Mouse (Mus musculus): ENCODE results near the gene Plcl2.

Plcl2 gene

DNA sequence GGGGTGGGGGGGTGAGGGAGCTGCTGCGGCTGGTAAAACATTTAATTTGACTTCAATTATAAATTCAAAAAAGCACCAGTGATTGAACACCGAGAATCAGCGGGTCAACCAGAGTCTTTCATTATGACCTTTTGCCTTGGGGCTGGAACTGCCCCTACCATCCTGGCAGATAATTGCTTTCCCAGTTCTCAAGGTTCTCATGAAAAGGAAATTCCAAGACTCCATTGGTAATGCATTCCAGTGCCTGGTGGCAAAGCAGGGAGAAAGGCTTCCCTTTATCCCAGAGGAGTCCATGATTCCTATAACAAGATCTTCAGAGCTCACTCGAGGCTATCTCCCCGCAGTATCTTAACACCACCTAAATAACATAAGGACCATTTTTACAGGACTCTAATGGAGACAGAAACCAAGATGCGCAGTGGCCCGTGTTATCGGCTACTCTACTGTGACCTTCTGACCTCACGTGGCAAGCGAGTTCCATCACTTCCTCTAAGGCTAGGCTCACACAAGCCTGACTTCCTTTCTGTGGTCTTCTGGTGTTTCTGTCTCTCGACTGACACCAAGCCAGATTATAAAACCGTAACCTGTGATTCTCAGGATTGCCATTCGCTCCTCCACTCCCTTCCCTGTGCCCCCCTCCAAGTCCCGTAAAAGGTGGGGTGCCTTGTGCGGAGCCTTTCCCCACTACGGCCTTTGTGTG is 10.0 kb upstream of the Plcl2 start:
- DNase-seq (ENCODE audit: low spot score in 2 of 2): peak; percentile 30 to 46

- no peak for DNase-seq (ENCODE audit: low spot score in 2 of 2)
Observed at GRCm38 (mm10) chr17:50500806-50501205, 8.4 kb upstream of the Plcl2 start.

GRCm38 (mm10) chr17:50503075-50503474 is 6.1 kb upstream of the Plcl2 start:
- no peak for DNase-seq (ENCODE audit: low spot score in 2 of 2)

- DNase-seq (ENCODE audit: low spot score in 2 of 2): no peak
Observed at GRCm38 (mm10) chr17:50504070-50504846, 4.9 kb upstream of the Plcl2 start.

DNA sequence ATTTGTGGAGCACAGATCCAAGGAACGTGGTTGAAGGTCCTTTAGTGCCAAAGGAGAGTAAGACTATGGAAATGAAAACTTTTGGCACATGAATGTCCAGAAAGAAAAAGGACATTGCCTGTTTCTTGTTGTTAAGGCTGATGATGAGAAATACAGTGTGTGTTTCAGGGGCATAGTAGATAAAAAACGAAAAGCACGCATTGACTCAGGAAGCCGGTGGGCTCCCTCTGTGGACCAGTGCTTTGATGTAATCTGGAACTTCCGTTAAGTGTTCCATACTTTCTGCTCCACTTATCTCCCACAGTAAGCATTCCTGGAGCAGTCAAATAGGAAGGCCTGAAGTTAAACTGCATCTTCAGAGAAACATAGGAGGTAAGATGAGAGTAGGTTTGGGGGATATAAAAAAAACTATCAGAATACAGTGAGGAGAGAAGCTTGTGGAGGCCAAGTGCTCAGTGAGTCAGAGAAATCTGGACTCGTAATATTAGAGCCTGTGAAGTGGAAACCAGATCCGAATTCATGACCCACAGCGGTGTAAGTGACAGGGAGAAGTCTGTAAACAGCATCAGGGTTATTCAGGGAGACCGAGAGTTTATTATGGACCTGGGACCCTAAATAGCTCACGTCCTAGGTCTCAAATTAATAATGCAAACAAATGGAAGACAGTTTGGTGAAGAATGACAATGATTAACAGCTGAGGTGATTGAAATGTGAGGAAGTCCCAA is 3.1 kb upstream of the Plcl2 start:
- no peak for DNase-seq (ENCODE audit: low spot score in 2 of 2)

DNA sequence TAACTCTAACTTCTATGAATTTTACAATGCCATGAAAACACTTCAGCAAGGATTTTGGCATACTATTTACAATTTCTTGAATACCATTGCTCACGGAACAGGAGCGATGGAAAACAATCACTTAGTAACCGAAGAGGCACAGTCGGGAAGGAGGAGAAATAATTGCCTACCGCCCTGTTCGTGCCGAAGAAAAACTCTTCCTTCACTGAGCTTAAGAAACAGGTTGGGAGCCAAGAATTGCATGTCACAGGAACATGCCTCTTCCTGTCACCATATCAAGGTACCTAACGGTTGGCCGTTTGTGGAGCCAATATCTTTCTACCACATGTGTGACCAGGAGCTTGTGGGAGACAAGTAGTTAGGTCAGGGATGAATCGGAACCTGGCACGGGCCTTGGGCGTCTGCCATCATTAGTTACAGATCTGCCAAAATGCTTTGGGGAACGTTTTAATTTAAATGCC is 2.3 kb upstream of the Plcl2 start:
- peak; percentile 23 to 44 for DNase-seq (ENCODE audit: low spot score in 2 of 2)

DNA sequence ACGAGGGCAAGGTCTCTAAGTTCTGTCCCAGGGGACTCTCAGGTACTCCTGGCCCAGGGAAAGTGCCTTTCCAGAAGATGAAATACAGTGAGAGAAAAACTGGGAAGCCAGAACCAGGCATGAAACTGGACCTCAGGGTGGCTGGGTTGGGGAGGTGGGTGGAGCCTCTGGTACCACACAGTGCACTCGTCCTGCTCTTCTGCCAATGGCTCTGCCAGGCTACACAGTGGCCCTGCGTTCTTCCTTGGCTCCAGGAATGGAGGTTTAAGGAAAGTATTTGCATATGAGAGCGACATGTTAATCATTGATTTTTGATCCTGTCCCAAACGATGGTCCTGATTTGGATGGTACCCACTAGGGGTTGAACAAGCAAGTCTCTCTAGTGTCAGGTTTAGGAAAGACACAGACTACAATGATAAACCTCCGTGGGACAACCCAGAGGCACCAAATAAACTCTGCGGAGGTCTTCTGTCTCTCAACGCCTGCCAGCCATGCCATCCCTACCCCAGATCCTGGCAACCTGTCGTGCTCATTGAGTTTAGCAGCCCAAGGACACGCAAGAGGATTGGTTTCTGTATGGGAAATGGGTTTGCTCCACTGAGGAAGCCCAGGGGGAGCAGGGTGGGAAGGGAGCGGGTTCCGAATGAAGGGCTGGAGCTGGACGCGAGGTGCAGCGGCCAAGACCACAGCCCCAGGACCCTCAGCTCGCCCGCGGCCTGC is 988 bp upstream of the Plcl2 start:
- no peak for DNase-seq (ENCODE audit: low spot score in 2 of 2)

GRCm38 (mm10) chr17:50508775-50509250 is 390 bp upstream of the Plcl2 start:
- DNase-seq (ENCODE audit: low spot score in 2 of 2): peak; percentile 74 to 79

DNA sequence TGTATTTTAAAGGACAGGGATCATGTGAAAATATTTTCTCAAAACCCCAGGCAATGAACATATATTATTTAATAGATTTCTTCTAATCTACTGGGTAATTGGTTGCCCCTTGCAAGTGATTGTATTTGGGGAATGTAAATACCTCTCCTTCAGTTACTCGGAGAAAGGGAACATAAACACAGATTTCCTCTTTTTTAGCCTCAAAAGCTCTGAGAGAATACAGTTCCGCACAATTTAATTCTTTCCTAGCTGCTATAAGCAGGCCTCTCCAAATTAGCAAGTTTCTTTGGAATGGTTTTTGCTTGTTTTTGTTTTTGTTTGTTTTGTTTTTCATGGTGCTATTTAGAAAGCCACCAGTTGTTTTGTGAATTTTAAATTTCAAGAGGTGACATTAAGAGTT is 1.1 kb downstream of the Plcl2 start:
- no peak for DNase-seq (ENCODE audit: low spot score in 2 of 2)

DNA sequence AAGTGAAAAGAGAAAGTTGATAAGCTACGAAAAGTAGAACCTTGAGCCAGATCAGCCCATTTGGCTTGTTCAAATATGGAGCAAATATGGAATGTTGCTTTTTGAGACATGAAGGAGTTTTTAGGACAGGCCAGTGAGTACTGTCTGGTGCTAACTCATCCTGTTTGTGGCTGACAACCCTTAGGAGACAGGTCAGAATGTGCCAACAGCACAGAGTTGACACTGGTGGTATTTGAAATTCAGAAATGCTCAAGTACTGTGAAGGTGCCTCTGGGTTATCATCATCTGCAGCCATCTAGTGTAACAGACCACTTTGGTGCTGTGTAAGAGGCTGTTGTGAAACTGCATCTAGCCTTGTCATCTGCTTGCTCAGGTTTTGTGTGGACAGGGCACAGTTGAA is 1.5 kb downstream of the Plcl2 start:
- DNase-seq (ENCODE audit: low spot score in 2 of 2): peak in 1 of 2 experiments; percentile 50

- DNase-seq (ENCODE audit: low spot score in 2 of 2): no peak
Observed at GRCm38 (mm10) chr17:50512222-50512621, 3.0 kb downstream of the Plcl2 start.

GRCm38 (mm10) chr17:50512841-50513240 is 3.6 kb downstream of the Plcl2 start:
- no peak for DNase-seq (ENCODE audit: low spot score in 2 of 2)

GRCm38 (mm10) chr17:50513376-50513775 is 4.2 kb downstream of the Plcl2 start:
- DNase-seq (ENCODE audit: low spot score in 2 of 2): peak in 1 of 2 experiments; percentile 44

GRCm38 (mm10) chr17:50514012-50514411 is 4.8 kb downstream of the Plcl2 start:
- DNase-seq (ENCODE audit: low spot score in 2 of 2): no peak

GRCm38 (mm10) chr17:50515926-50516325 is 6.7 kb downstream of the Plcl2 start:
- DNase-seq (ENCODE audit: low spot score in 2 of 2): no peak

- DNase-seq (ENCODE audit: low spot score in 2 of 2): no peak
Observed at GRCm38 (mm10) chr17:50517781-50518415, 8.7 kb downstream of the Plcl2 start.

GRCm38 (mm10) chr17:50519588-50519987 is 10.4 kb downstream of the Plcl2 start:
- no peak for DNase-seq (ENCODE audit: low spot score in 2 of 2)

GRCm38 (mm10) chr17:50522473-50523083 is 13.4 kb downstream of the Plcl2 start:
- DNase-seq (ENCODE audit: low spot score in 2 of 2): no peak

- DNase-seq (ENCODE audit: low spot score in 2 of 2): peak; percentile 53 to 57
Observed at GRCm38 (mm10) chr17:50524970-50525369, 15.8 kb downstream of the Plcl2 start.

- DNase-seq (ENCODE audit: low spot score in 2 of 2): no peak
Observed at GRCm38 (mm10) chr17:50525821-50526220, 16.6 kb downstream of the Plcl2 start.

DNA sequence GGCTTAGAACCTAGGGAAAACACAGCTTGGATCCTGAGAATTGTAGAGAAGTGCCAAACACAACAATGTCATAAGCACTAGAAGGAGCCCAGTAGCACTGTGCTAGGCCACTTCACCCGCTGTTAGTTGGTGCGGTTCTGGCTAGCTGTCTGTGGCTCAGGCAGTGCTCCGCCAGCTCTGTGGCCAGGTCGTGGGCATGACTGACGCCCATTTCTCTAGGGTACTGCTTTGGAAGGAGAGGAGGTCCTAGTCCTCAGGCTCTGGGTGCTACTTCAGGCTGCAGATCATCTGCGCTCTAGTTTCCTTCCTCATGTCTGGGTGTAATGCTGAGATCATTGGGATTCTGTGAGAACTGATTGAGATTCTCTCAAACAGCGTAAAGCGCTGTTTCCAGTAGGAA is 20.9 kb downstream of the Plcl2 start:
- DNase-seq (ENCODE audit: low spot score in 2 of 2): no peak

Measured in spleen, postnatal 36 days (tissue).